Mouse (Mus musculus) intestine, postnatal 0 days (tissue): Measurements from ENCODE around the gene Xpot. TPM values are rescaled to one million over a fixed set of nuclear protein-coding genes. Genes with fewer than 3 reads are reported as not detected.

Experiments used
- ATAC-seq: fragments of 200-750 bp; cut with Nextera tagmentation; 2 replicates; pipeline ENCODE4 v1.8.0; 2017; ENCODE audit warnings: mild to moderate bottlenecking, moderate TSS enrichment, moderate library complexity
- H3K27ac ChIP-seq: fragments of 300-500 bp; sonication (generic); 2 replicates; pipeline ENCODE4 v1.5.1; 2014; ENCODE audit warnings: mild to moderate bottlenecking, low read depth, low read length, moderate library complexity
- H3K27me3 ChIP-seq: fragments of 300-500 bp; sonication (generic); replicated peaks from 2 replicates; pipeline ENCODE4 v1.6.1; 2014; ENCODE audit warnings: low read length, mixed read lengths; ENCODE audit not compliant: control insufficient read depth, insufficient read depth
- H3K36me3 ChIP-seq: fragments of 300-500 bp; sonication (generic); 2 replicates; pipeline ENCODE4 v1.6.1; 2014; ENCODE audit warnings: mild to moderate bottlenecking, moderate library complexity; ENCODE audit not compliant: control insufficient read depth, insufficient read depth
- H3K4me1 ChIP-seq: fragments of 300-500 bp; sonication (generic); replicated peaks from 2 replicates; pipeline ENCODE4 v1.6.1; 2014; ENCODE audit warnings: antibody characterized with exemption, low read length, mixed read lengths; ENCODE audit not compliant: control insufficient read depth, insufficient read depth
- H3K4me2 ChIP-seq: fragments of 300-500 bp; sonication (generic); replicated peaks from 2 replicates; pipeline ENCODE4 v1.6.1; 2014; ENCODE audit warnings: low read depth, mild to moderate bottlenecking, moderate library complexity
- H3K4me3 ChIP-seq: fragments of 300-500 bp; sonication (generic); 2 replicates; pipeline ENCODE4 v1.5.1; 2014; ENCODE audit warnings: low read depth, low read length
- H3K9ac ChIP-seq: fragments of 300-500 bp; sonication (generic); 2 replicates; pipeline ENCODE4 v1.6.1; 2014; ENCODE audit warnings: mild to moderate bottlenecking, low read depth, low read length
- H3K9me3 ChIP-seq: fragments of 300-500 bp; sonication (generic); 2 replicates; pipeline ENCODE4 v1.6.1; 2016; ENCODE audit warnings: mixed run types; ENCODE audit not compliant: control insufficient read depth
- CTCF ChIP-seq: sonication (generic); IDR thresholded peaks from 2 replicates; pipeline ENCODE4 v1.5.1; 2016; ENCODE audit warnings: low read depth, mild to moderate bottlenecking, control low read depth, antibody characterized with exemption, moderate library complexity
- WGBS: fragments of 180-500 bp; shearing (Covaris S2); extraction: QIAGEN DNeasy Blood & Tissue Kit; methylation state at CpG from one replicate; pipeline ENCODE4 v1.1.7; 2014; 5-methylcytosine and 5-hydroxymethylcytosine counted together
- microRNA-seq: library from miRNA; unstranded; fragments of <30 nt; microRNA quantifications from one replicate; pipeline ENCODE4, GENCODE M21; 2016
- polyA plus RNA-seq: library from polyadenylated mRNA; unstranded; fragments of >200 nt; fragmentation: Nextera tagmentation; extraction: Ambion mirVana; gene quantifications from 2 replicates; pipeline ENCODE4 v1.2.1, GENCODE M21; 2015

Xpot gene
- polyA plus RNA-seq, 1 experiment from 2014 or later: 19.5 TPM

- no peaks in the 10 kb centered on the region for H3K9me3 ChIP-seq
- 95% methylated on average over 6 of the region's 6 CpGs for WGBS
These were observed 82.6 kb downstream of the Xpot start for GRCm38 (mm10) chr10:121543577-121543976.

GRCm38 (mm10) chr10:121542156-121542555 lies 84.0 kb downstream of the Xpot start:
- no peak for ATAC-seq
- no peaks in the 10 kb centered on the region for H3K4me1 ChIP-seq
- no peak overlapping the region for H3K4me3 ChIP-seq
- 91% methylated on average over 3 of the region's 3 CpGs for WGBS
- no peaks in the 10 kb centered on the region for H3K27me3 ChIP-seq
- H3K9me3 ChIP-seq: no peaks in the 10 kb centered on the region
- TF ChIP-seq CTCF: no peak
- peaks cover 18% of the 10 kb centered on the region for H3K36me3 ChIP-seq
- H3K9ac ChIP-seq: no peak overlapping the region
- no peak overlapping the region for H3K4me2 ChIP-seq
- no peak overlapping the region for H3K27ac ChIP-seq

More at GRCm38 (mm10) chr10:121543577-121543976, 82.6 kb downstream of the Xpot start:
- Histone ChIP-seq H3K4me2 (no peak overlapping the region), H3K4me1 (no peaks in the 10 kb centered on the region), H3K4me3 (no peak overlapping the region), H3K27ac (no peak overlapping the region), H3K27me3 (no peaks in the 10 kb centered on the region), H3K36me3 (peaks cover 32% of the 10 kb centered on the region), H3K9ac (no peak overlapping the region)
- ATAC-seq: 0 out of 2 replicates have a peak, but pooled peaks have one; percentile 38
- no peak for TF ChIP-seq CTCF

Small RNAs within 50 kb of the gene (microRNA-seq; reads per million reads assigned to microRNA genes)
- not detected for gene Gm24330

Other genes starting within 250 kb of the Xpot start
- 16.7 and 18.1 TPM in 2 replicates for gene Rassf3, start 150.0 kb downstream of the Xpot start, polyA plus RNA-seq
- gene Tbk1, start 39.5 kb downstream of the Xpot start, polyA plus RNA-seq: 27.3 and 29.6 TPM in 2 replicates
- gene D930020B18Rik, start 15.3 kb upstream of the Xpot start, polyA plus RNA-seq: 0.05 and 0.12 TPM in 2 replicates
- gene BC048403, start 113.6 kb upstream of the Xpot start, polyA plus RNA-seq: 2.4 and 2.5 TPM in 2 replicates